Mouse (Mus musculus) megakaryocyte-erythroid progenitor cell, adult 5-6 weeks (primary cell): ENCODE measurements around the gene Emc8. TPM values are rescaled to one million over a fixed set of nuclear protein-coding genes. Genes with fewer than 3 reads are reported as not detected.
A peak's percentile ranks its signal among the peaks of the same experiment; 100 is the strongest.
"Not testable (repeated sequence)": the region's sequence is repeated elsewhere in the genome, so short reads cannot be mapped to it uniquely, and the experiment has no call there.

Experiments used
- ATAC-seq: replicated peaks from 2 replicates; pipeline ENCODE4 v1.8.0; 2016; ENCODE audit warnings: mild to moderate bottlenecking, inconsistent platforms; ENCODE audit not compliant: severe bottlenecking, poor library complexity, low FRiP score, low TSS enrichment
- total RNA-seq, 2 experiments: library from RNA; stranded (forward) in 1 of 2; stranded (reverse) in 1 of 2; fragments of 200-1000, 215-1000 nt in 1 of 2; fragments of >200 nt in 1 of 2; fragmentation: Nextera tagmentation in 1 of 2; gene quantifications; 2 replicates each; pipeline ENCODE4 v1.2.3; 2014 to 2017

Emc8 gene
- total RNA-seq, 2 experiments from 2014 or later: 32.8 to 69.8 TPM

- no peak for ATAC-seq
Measured at GRCm38 (mm10) chr8:120686576-120686975, 18.2 kb upstream of the Emc8 start.

GRCm38 (mm10) chr8:120686051-120686450 lies 17.7 kb upstream of the Emc8 start:
- ATAC-seq: no peak

GRCm38 (mm10) chr8:120685591-120685990 lies 17.2 kb upstream of the Emc8 start:
- no peak for ATAC-seq

- ATAC-seq: no peak
Measured at GRCm38 (mm10) chr8:120685097-120685496, 16.7 kb upstream of the Emc8 start.

GRCm38 (mm10) chr8:120684082-120684481 lies 15.7 kb upstream of the Emc8 start:
- ATAC-seq: no peak

- peak; percentile 73 for ATAC-seq
Measured at GRCm38 (mm10) chr8:120683602-120684001, 15.2 kb upstream of the Emc8 start.

- ATAC-seq: no peak
Measured at GRCm38 (mm10) chr8:120681113-120681512, 12.7 kb upstream of the Emc8 start.

GRCm38 (mm10) chr8:120680405-120680804 lies 12.0 kb upstream of the Emc8 start:
- ATAC-seq: not testable (repeated sequence)

- 0 out of 2 replicates have a peak, but pooled peaks have one; percentile 27 for ATAC-seq
Measured at GRCm38 (mm10) chr8:120679629-120680387, 11.4 kb upstream of the Emc8 start.

- ATAC-seq: peak; percentile 77
Measured at GRCm38 (mm10) chr8:120678447-120678846, 10.1 kb upstream of the Emc8 start.

GRCm38 (mm10) chr8:120675718-120676117 lies 7.3 kb upstream of the Emc8 start:
- no peak for ATAC-seq

GRCm38 (mm10) chr8:120673298-120673697 lies 4.9 kb upstream of the Emc8 start:
- ATAC-seq: no peak

- ATAC-seq: no peak
Measured at GRCm38 (mm10) chr8:120672626-120673229, 4.4 kb upstream of the Emc8 start.

GRCm38 (mm10) chr8:120671775-120672174 lies 3.4 kb upstream of the Emc8 start:
- no peak for ATAC-seq

- peak; percentile 82 for ATAC-seq
Measured at GRCm38 (mm10) chr8:120667561-120668373, 606 bp downstream of the Emc8 start, which contains the start of the genes Gm27021 and Cox4i1. Gm27021 (minus strand) TSS chr8:120668079. Cox4i1 (plus strand) TSS chr8:120668222.

GRCm38 (mm10) chr8:120666807-120667470 lies 1.4 kb downstream of the Emc8 start:
- ATAC-seq: no peak

GRCm38 (mm10) chr8:120665726-120666455 lies 2.5 kb downstream of the Emc8 start:
- peak; percentile 38 for ATAC-seq

- ATAC-seq: no peak
Measured at GRCm38 (mm10) chr8:120664566-120664965, 3.8 kb downstream of the Emc8 start.

- no peak for ATAC-seq
Measured at GRCm38 (mm10) chr8:120657415-120657814, 11.0 kb downstream of the Emc8 start.
